Mouse (Mus musculus) naive thymus-derived CD4-positive, alpha-beta T cell, adult 2 months (primary cell): ENCODE data around the gene Tbca.
A peak's percentile ranks its signal among the peaks of the same experiment; 100 is the strongest.

Experiments
- DNase-seq: peaks from one replicate; pipeline ENCODE4 v3.0.0-alpha.2; 2011; ENCODE audit warnings: low read depth

Gene Tbca

GRCm38 (mm10) chr13:94788771-94789649 lies at the start of gene Tbca:
TSS of gene Tbca (plus strand) at chr13:94788910.
- DNase-seq = peak; percentile 95

GRCm38 (mm10) chr13:94745176-94745575 lies 43.5 kb upstream of the Tbca start:
- DNase-seq = no peak

GRCm38 (mm10) chr13:94765852-94766251 lies 22.9 kb upstream of the Tbca start:
- DNase-seq = no peak

GRCm38 (mm10) chr13:94768460-94769154 lies 20.1 kb upstream of the Tbca start:
- no peak for DNase-seq

GRCm38 (mm10) chr13:94769155-94769470 lies 19.6 kb upstream of the Tbca start:
- DNase-seq = no peak

GRCm38 (mm10) chr13:94786866-94787265 lies 1.8 kb upstream of the Tbca start:
- DNase-seq = no peak

GRCm38 (mm10) chr13:94794689-94795088 lies 6.0 kb downstream of the Tbca start:
- DNase-seq = no peak

GRCm38 (mm10) chr13:94803480-94804057 lies 14.9 kb downstream of the Tbca start:
- DNase-seq = no peak

GRCm38 (mm10) chr13:94806315-94807179 lies 17.8 kb downstream of the Tbca start:
- DNase-seq = no peak

GRCm38 (mm10) chr13:94808596-94808995 lies 19.9 kb downstream of the Tbca start:
- no peak for DNase-seq

- no peak for DNase-seq
Observed at GRCm38 (mm10) chr13:94809724-94810123, 21.0 kb downstream of the Tbca start.

- DNase-seq = no peak
Observed at GRCm38 (mm10) chr13:94811451-94811850, 22.7 kb downstream of the Tbca start.

GRCm38 (mm10) chr13:94813770-94814169 lies 25.1 kb downstream of the Tbca start:
- no peak for DNase-seq

- no peak for DNase-seq
Observed at GRCm38 (mm10) chr13:94820516-94820915, 31.8 kb downstream of the Tbca start.

- no peak for DNase-seq
Observed at GRCm38 (mm10) chr13:94820956-94821355, 32.2 kb downstream of the Tbca start.

GRCm38 (mm10) chr13:94826389-94826788 lies 37.7 kb downstream of the Tbca start:
- DNase-seq = no peak

- DNase-seq = peak; percentile 17
Observed at GRCm38 (mm10) chr13:94826986-94827385, 38.3 kb downstream of the Tbca start.

GRCm38 (mm10) chr13:94827847-94828246 lies 39.1 kb downstream of the Tbca start:
- DNase-seq = no peak

GRCm38 (mm10) chr13:94838047-94838720 lies 49.5 kb downstream of the Tbca start:
- DNase-seq = no peak

GRCm38 (mm10) chr13:94838756-94839337 lies 50.1 kb downstream of the Tbca start:
- no peak for DNase-seq

GRCm38 (mm10) chr13:94843236-94843635 lies 54.5 kb downstream of the Tbca start:
- DNase-seq = no peak
